Mouse (Mus musculus): Measurements from ENCODE around the gene Kcne2. TPM values are rescaled to one million over a fixed set of nuclear protein-coding genes. Genes with fewer than 3 reads are reported as not detected.

Kcne2 gene
- total RNA-seq, 1 experiment from 2014 or later = not detected

GRCm38 (mm10) chr16:92346297-92346916, 54.2 kb downstream of the Kcne2 start:
- no peak for ATAC-seq (replicated peaks; ENCODE audit: insufficient number of reproducible peaks, low FRiP score, low TSS enrichment, poor library complexity, severe bottlenecking)

Other genes with a start within 250 kb of the Kcne2 start
- gene Mrps6, start 234.1 kb upstream of the Kcne2 start, total RNA-seq (2017) = 5.8 to 18.1 TPM (median 9.5 TPM) in 3 replicates
- gene Gm49711, start 234.1 kb upstream of the Kcne2 start, total RNA-seq (2017) = not detected in 3 replicates
- gene Slc5a3, start 234.1 kb upstream of the Kcne2 start, total RNA-seq (2017) = 1.6 to 4.6 TPM (median 1.9 TPM) in 3 replicates
- gene Smim11, start 8.9 kb downstream of the Kcne2 start, total RNA-seq (2017) = 47.9 to 91.8 TPM (median 57.4 TPM) in 3 replicates
- not detected in 3 replicates for gene Fam243, start 29.1 kb downstream of the Kcne2 start, total RNA-seq (2017)
- not detected in 3 replicates for gene Kcne1, start 67.1 kb downstream of the Kcne2 start, total RNA-seq (2017)
- 16.3 to 27.2 TPM (median 16.8 TPM) in 3 replicates for gene Rcan1, start 178.5 kb downstream of the Kcne2 start, total RNA-seq (2017)
- not detected in 3 replicates for gene Clic6, start 193.3 kb downstream of the Kcne2 start, total RNA-seq (2017)